Mouse (Mus musculus): ENCODE measurements around the gene Il1f5.

Gene Il1f5

GRCm38 (mm10) chr2:24276654-24277053, at the start of gene Il1f5:
Gene Il1f5, plus strand, starts transcription at chr2:24276954.
- in situ Hi-C loops (cut with MboI, MseI), result no loop called here

GRCm38 (mm10) chr2:24227191-24227590, 49.6 kb upstream of the Il1f5 start:
- in situ Hi-C loops (cut with MboI, MseI), result no loop called here

GRCm38 (mm10) chr2:24267503-24267902, 9.3 kb upstream of the Il1f5 start:
- in situ Hi-C loops (cut with MboI, MseI), result loop anchor here (5.0 kb wide), 1 partner anchor 115 kb away; the partner anchor contains the start of gene Il1f8

GRCm38 (mm10) chr2:24273619-24274018, 3.1 kb upstream of the Il1f5 start:
- in situ Hi-C loops (cut with MboI, MseI), result no loop called here

- in situ Hi-C loops (cut with MboI, MseI), result no loop called here
Measured at GRCm38 (mm10) chr2:24275146-24275545, 1.6 kb upstream of the Il1f5 start.

GRCm38 (mm10) chr2:24290896-24291295, 14.1 kb downstream of the Il1f5 start, which contains the start of gene Il1f10:
Gene Il1f10, plus strand, starts transcription at chr2:24291196.
- in situ Hi-C loops (cut with MboI, MseI), result loop anchor here (5.0 kb wide), 1 partner anchor 276 kb away; no protein-coding TSS in a partner anchor

- in situ Hi-C loops (cut with MboI, MseI), result loop anchor here (5.0 kb wide), 2 partner anchors 58 to 273 kb away; no protein-coding TSS in a partner anchor
Measured at GRCm38 (mm10) chr2:24294616-24295015, 17.9 kb downstream of the Il1f5 start.

GRCm38 (mm10) chr2:24296837-24297236, 20.1 kb downstream of the Il1f5 start:
- in situ Hi-C loops (cut with MboI, MseI), result loop anchor here (5.0 kb wide), 1 partner anchor 55 kb away; no protein-coding TSS in a partner anchor

- in situ Hi-C loops (cut with MboI, MseI), result no loop called here
Measured at GRCm38 (mm10) chr2:24311302-24312001, 34.7 kb downstream of the Il1f5 start.

- in situ Hi-C loops (cut with MboI, MseI), result no loop called here
Measured at GRCm38 (mm10) chr2:24316919-24317318, 40.2 kb downstream of the Il1f5 start.

GRCm38 (mm10) chr2:24317919-24318598, 41.3 kb downstream of the Il1f5 start:
- in situ Hi-C loops (cut with MboI, MseI), result no loop called here

All from T-helper 2 cell (primary cell).